Mouse (Mus musculus) MEL (cell line): ENCODE measurements around the gene 4930578C19Rik. TPM values are rescaled to one million over a fixed set of nuclear protein-coding genes. Genes with fewer than 3 reads are reported as not detected.

ENCODE experiments used
- DNase-seq: peaks from one replicate; pipeline ENCODE4 v3.0.0; 2011; ENCODE audit warnings: low read depth, low spot score
- H3K27ac ChIP-seq: 2 replicates; pipeline ENCODE4 v1.5.1; 2012; ENCODE audit warnings: low read depth, mild to moderate bottlenecking, control low read depth, low read length, moderate library complexity; ENCODE audit not compliant: control insufficient read depth
- H3K27me3 ChIP-seq, 2 experiments: fragments of 150-350 bp in 1 of 2; sonication (generic) in 1 of 2; 2 replicates each; pipeline ENCODE4 v1.6.1; 2012; ENCODE audit warnings: low read length in 2 of 2, mild to moderate bottlenecking in 2 of 2, improper control_type of control experiment in 1 of 2, moderate library complexity in 1 of 2; ENCODE audit not compliant: insufficient read depth in 2 of 2, control insufficient read depth in 1 of 2
- H3K36me3 ChIP-seq, 2 experiments: 2 replicates each; pipeline ENCODE4 v1.6.1; 2012 to 2014; ENCODE audit warnings: low read length in 2 of 2, improper control_type of control experiment in 1 of 2, inconsistent platforms in 1 of 2, mild to moderate bottlenecking in 1 of 2; ENCODE audit not compliant: insufficient read depth in 2 of 2, control insufficient read depth in 1 of 2
- H3K4me1 ChIP-seq, 2 experiments: fragments of 150-350 bp in 1 of 2; sonication (generic) in 1 of 2; 2 replicates each; pipeline ENCODE4 v1.6.1; 2012; ENCODE audit warnings: low read length in 2 of 2, improper control_type of control experiment in 1 of 2, mild to moderate bottlenecking in 1 of 2; ENCODE audit not compliant: insufficient read depth in 2 of 2, control insufficient read depth in 1 of 2
- H3K4me3 ChIP-seq, 2 experiments: fragments of 150-350 bp in 1 of 2; sonication (generic) in 1 of 2; 2 replicates each; pipeline ENCODE4 v1.5.1; 2012; ENCODE audit warnings: low read depth in 2 of 2, low read length in 2 of 2, mild to moderate bottlenecking in 2 of 2, moderate library complexity in 2 of 2, control low read depth in 1 of 2, improper control_type of control experiment in 1 of 2; ENCODE audit not compliant: control insufficient read depth in 1 of 2, insufficient read depth in 1 of 2
- H3K79me2 ChIP-seq: 2 replicates; pipeline ENCODE4 v1.6.1; 2012; ENCODE audit warnings: mild to moderate bottlenecking, low read length, moderate library complexity; ENCODE audit not compliant: control insufficient read depth, poor library complexity, insufficient read depth
- H3K9ac ChIP-seq: 2 replicates; pipeline ENCODE4 v1.6.1; 2012; ENCODE audit warnings: low read depth, mild to moderate bottlenecking, control low read depth, low read length, moderate library complexity; ENCODE audit not compliant: control insufficient read depth, poor library complexity, severe bottlenecking
- H3K9me3 ChIP-seq: fragments of 150-350 bp; sonication (generic); replicated peaks from 2 replicates; pipeline ENCODE4 v1.6.1; 2012; ENCODE audit warnings: mild to moderate bottlenecking, low read length, improper control_type of control experiment, moderate library complexity; ENCODE audit not compliant: insufficient read depth
- CHD1 ChIP-seq: IDR thresholded peaks from 2 replicates; pipeline ENCODE4 v1.6.1; 2012; ENCODE audit warnings: low read depth, mild to moderate bottlenecking, inconsistent platforms, low read length, improper control_type of control experiment
- CTCF ChIP-seq, 3 experiments: IDR thresholded peaks in 2 of 3; conservative IDR thresholded peaks in 1 of 3; 2 replicates each; pipeline ENCODE4 v1.5.1; 2011 to 2012; ENCODE audit warnings: low read length in 3 of 3, low read depth in 2 of 3, mild to moderate bottlenecking in 2 of 3, improper control_type of control experiment in 1 of 3, inconsistent platforms in 1 of 3, mixed read lengths in 1 of 3, moderate library complexity in 1 of 3; ENCODE audit not compliant: control insufficient read depth in 1 of 3, insufficient read depth in 1 of 3, poor library complexity in 1 of 3, severe bottlenecking in 1 of 3
- E2F4 ChIP-seq: IDR thresholded peaks from 2 replicates; pipeline ENCODE4 v1.6.1; 2011; ENCODE audit warnings: low read depth, low read length, improper control_type of control experiment, borderline replicate concordance
- EP300 ChIP-seq, 2 experiments: IDR thresholded peaks; 2 replicates each; pipeline ENCODE4 v1.6.1; 2011; ENCODE audit warnings: improper control_type of control experiment in 2 of 2, low read length in 2 of 2, low read depth in 1 of 2, mild to moderate bottlenecking in 1 of 2
- ETS1 ChIP-seq: IDR thresholded peaks from 2 replicates; pipeline ENCODE4 v1.6.1; 2012; ENCODE audit warnings: low read depth, mild to moderate bottlenecking, inconsistent platforms, low read length, improper control_type of control experiment, moderate library complexity
- GABPA ChIP-seq: IDR thresholded peaks from 2 replicates; pipeline ENCODE4 v1.6.1; 2012; ENCODE audit warnings: low read depth, mild to moderate bottlenecking, inconsistent platforms, low read length, improper control_type of control experiment, moderate library complexity
- GATA1 ChIP-seq: IDR thresholded peaks from 2 replicates; pipeline ENCODE4 v1.6.1; 2011; ENCODE audit warnings: low read depth, low read length, improper control_type of control experiment
- JUND ChIP-seq: IDR thresholded peaks from 2 replicates; pipeline ENCODE4 v1.6.1; 2011; ENCODE audit warnings: low read depth, mild to moderate bottlenecking, improper control_type of control experiment, low read length
- MAFK ChIP-seq: IDR thresholded peaks from 2 replicates; pipeline ENCODE4 v1.6.1; 2011; ENCODE audit warnings: low read depth, mild to moderate bottlenecking, low read length, improper control_type of control experiment, borderline replicate concordance
- MXI1 ChIP-seq: IDR thresholded peaks from 2 replicates; pipeline ENCODE4 v1.6.1; 2011; ENCODE audit warnings: mild to moderate bottlenecking, low read depth, low read length, improper control_type of control experiment
- MYB ChIP-seq: IDR thresholded peaks from 2 replicates; pipeline ENCODE4 v1.6.1; 2011; ENCODE audit warnings: mild to moderate bottlenecking, low read depth, low read length, improper control_type of control experiment
- MYC ChIP-seq: IDR thresholded peaks from 2 replicates; pipeline ENCODE4 v1.6.1; 2011; ENCODE audit warnings: low read depth, mild to moderate bottlenecking, low read length, improper control_type of control experiment, moderate library complexity
- POLR2AphosphoS5 ChIP-seq: IDR thresholded peaks from 2 replicates; pipeline ENCODE4 v1.6.1; 2012; ENCODE audit warnings: low read depth, borderline replicate concordance, mild to moderate bottlenecking, inconsistent platforms, low read length, moderate library complexity, mixed read lengths
- RCOR1 ChIP-seq: IDR thresholded peaks from 2 replicates; pipeline ENCODE4 v1.6.1; 2012; ENCODE audit warnings: low read depth, mild to moderate bottlenecking, inconsistent platforms, low read length, improper control_type of control experiment
- SIN3A ChIP-seq: IDR thresholded peaks from 2 replicates; pipeline ENCODE4 v1.6.1; 2012; ENCODE audit warnings: low read length, improper control_type of control experiment, inconsistent platforms
- SMC3 ChIP-seq: IDR thresholded peaks from 2 replicates; pipeline ENCODE4 v1.6.1; 2011; ENCODE audit warnings: low read depth, low read length, improper control_type of control experiment
- TBP ChIP-seq: IDR thresholded peaks from 2 replicates; pipeline ENCODE4 v1.8.0; 2011; ENCODE audit warnings: low read depth, low read length, improper control_type of control experiment
- TCF12 ChIP-seq: IDR thresholded peaks from 2 replicates; pipeline ENCODE4 v1.6.1; 2014; ENCODE audit warnings: low read depth, mild to moderate bottlenecking, inconsistent platforms, low read length, improper control_type of control experiment, moderate library complexity
- UBTF ChIP-seq: IDR thresholded peaks from 2 replicates; pipeline ENCODE4 v1.6.1; 2012; ENCODE audit warnings: low read depth, mild to moderate bottlenecking, inconsistent platforms, low read length, improper control_type of control experiment, moderate library complexity, borderline replicate concordance; ENCODE audit not compliant: insufficient read depth
- USF1 ChIP-seq: IDR thresholded peaks from 2 replicates; pipeline ENCODE4 v1.6.1; 2014; ENCODE audit warnings: low read depth, mild to moderate bottlenecking, inconsistent platforms, low read length, improper control_type of control experiment, moderate library complexity
- USF2 ChIP-seq, 2 experiments: IDR thresholded peaks; 2 replicates each; pipeline ENCODE4 v1.6.1; 2011 to 2012; ENCODE audit warnings: improper control_type of control experiment in 2 of 2, low read length in 2 of 2, borderline replicate concordance in 1 of 2, inconsistent platforms in 1 of 2, low read depth in 1 of 2, mild to moderate bottlenecking in 1 of 2; ENCODE audit not compliant: insufficient read depth in 1 of 2
- ZKSCAN1 ChIP-seq: IDR thresholded peaks from 2 replicates; pipeline ENCODE4 v1.6.1; 2012; ENCODE audit warnings: low read depth, mild to moderate bottlenecking, inconsistent platforms, low read length, improper control_type of control experiment, moderate library complexity
- ZNF384 ChIP-seq: IDR thresholded peaks from 2 replicates; pipeline ENCODE4 v1.6.1; 2012; ENCODE audit warnings: low read depth, mild to moderate bottlenecking, inconsistent platforms, low read length, improper control_type of control experiment
- polyA plus RNA-seq, 2 experiments: library from polyadenylated mRNA; stranded (reverse) in 1 of 2; unstranded in 1 of 2; fragments of >175 nt in 1 of 2; fragments of >200 nt in 1 of 2; gene quantifications; 2 replicates each; pipeline versions ENCODE4 v1.2.1 to v1.2.4; 2012; ENCODE audit warnings: low replicate concordance in 2 of 2, low read depth in 1 of 2; ENCODE audit not compliant: insufficient read length in 2 of 2, insufficient read depth in 1 of 2, missing spikeins in 1 of 2
- total RNA-seq: library from RNA; depleted of rRNA; stranded (reverse); fragments of 300-350 nt; gene quantifications from 2 replicates; pipeline ENCODE4 v1.2.3, GENCODE M21; 2012

4930578C19Rik gene
- total and polyA plus RNA-seq, 3 experiments, result not detected

GRCm38 (mm10) chrX:18414560-18414959 is 46.6 kb downstream of the 4930578C19Rik start:
- Histone ChIP-seq H3K36me3 (no peaks in the 10 kb centered on the region), H3K79me2 (no peaks in the 10 kb centered on the region), H3K4me3 (no peak overlapping the region), H3K27me3 (no peaks in the 10 kb centered on the region; a peak in 1 of 4 replicates), H3K4me1 (no peaks in the 10 kb centered on the region), H3K9ac (no peak overlapping the region), H3K9me3 (no peaks in the 10 kb centered on the region), H3K27ac (no peak overlapping the region)
- DNase-seq, result no peak
- TF ChIP-seq ZNF384, result no peak
- no peak for TF ChIP-seq E2F4

- no peak for TF ChIP-seq POLR2AphosphoS5
- TF ChIP-seq TCF12, result no peak
- no peak for TF ChIP-seq SMC3
- no peak for TF ChIP-seq SIN3A
- TF ChIP-seq UBTF, result no peak
- TF ChIP-seq ETS1, result no peak
- no peak for TF ChIP-seq EP300 (IDR thresholded peaks at IDR 0.05; ENCODE audit: low read depth in 1 of 2, low read length in 2 of 2)
- TF ChIP-seq RCOR1, result no peak
- TF ChIP-seq ZKSCAN1, result no peak
- TF ChIP-seq E2F4, result no peak
- TF ChIP-seq USF2 (IDR thresholded peaks at IDR 0.05; ENCODE audit: borderline replicate concordance in 1 of 2, insufficient read depth in 1 of 2, low read depth in 1 of 2, low read length in 2 of 2), result no peak
- Histone ChIP-seq H3K27ac (no peak overlapping the region), H3K4me1 (no peaks in the 10 kb centered on the region), H3K36me3 (no peaks in the 10 kb centered on the region), H3K9ac (no peak overlapping the region), H3K4me3 (no peak overlapping the region), H3K27me3 (no peaks in the 10 kb centered on the region), H3K79me2 (no peaks in the 10 kb centered on the region), H3K9me3 (no peaks in the 10 kb centered on the region)
- no peak for DNase-seq
These were observed 49.9 kb downstream of the 4930578C19Rik start for GRCm38 (mm10) chrX:18411071-18411840.

GRCm38 (mm10) chrX:18409598-18409997 is 51.6 kb downstream of the 4930578C19Rik start:
- DNase-seq, result no peak
- Histone ChIP-seq H3K4me3 (no peak overlapping the region), H3K9ac (no peak overlapping the region), H3K36me3 (no peaks in the 10 kb centered on the region), H3K9me3 (no peaks in the 10 kb centered on the region), H3K4me1 (no peaks in the 10 kb centered on the region), H3K27ac (no peak overlapping the region), H3K79me2 (no peaks in the 10 kb centered on the region), H3K27me3 (no peaks in the 10 kb centered on the region)
- TF ChIP-seq TBP (no peak), ZNF384 (no peak), MAFK (no peak), GATA1 (no peak), UBTF (no peak), CTCF (IDR thresholded peaks at IDR 0.05 in 2 of 3, conservative IDR thresholded peaks at IDR 0.05 in 1 of 3; ENCODE audit: control insufficient read depth in 1 of 3, insufficient read depth in 1 of 3, low read depth in 2 of 3, low read length in 3 of 3, poor library complexity in 1 of 3, severe bottlenecking in 1 of 3) (no peak), USF1 (no peak), JUND (no peak), GABPA (no peak), MYB (no peak), CHD1 (no peak), MYC (no peak), MXI1 (no peak), ZKSCAN1 (no peak), POLR2AphosphoS5 (no peak), RCOR1 (no peak)
